Mouse (Mus musculus) B cell, adult 67 days (primary cell): ENCODE measurements around the gene Lifr. TPM values are rescaled to one million over a fixed set of nuclear protein-coding genes. Genes with fewer than 3 reads are reported as not detected.

Experiments used
- total RNA-seq, 2 experiments: library from RNA; stranded (reverse); gene quantifications; 4 replicates each; pipeline ENCODE4 v1.2.4; 2023

The Lifr gene
- total RNA-seq, result 1 to 10 TPM; 3.2 to 6.1 TPM

GRCm38 (mm10) chr15:7090211-7090765 is at the start of gene Lifr:
Gene Lifr (plus strand): TSS chr15:7090614.

Other genes with a start within 250 kb of the Lifr start
- not detected for gene Osmr, start 215.6 kb upstream of the Lifr start, total RNA-seq